Mouse (Mus musculus): ENCODE measurements around the gene Sfn. TPM values are rescaled to one million over a fixed set of nuclear protein-coding genes. Genes with fewer than 3 reads are reported as not detected.

Sfn gene
- total and polyA plus RNA-seq, 3 experiments, result 1.0 to 2.0 (median 1.1) TPM

DNA sequence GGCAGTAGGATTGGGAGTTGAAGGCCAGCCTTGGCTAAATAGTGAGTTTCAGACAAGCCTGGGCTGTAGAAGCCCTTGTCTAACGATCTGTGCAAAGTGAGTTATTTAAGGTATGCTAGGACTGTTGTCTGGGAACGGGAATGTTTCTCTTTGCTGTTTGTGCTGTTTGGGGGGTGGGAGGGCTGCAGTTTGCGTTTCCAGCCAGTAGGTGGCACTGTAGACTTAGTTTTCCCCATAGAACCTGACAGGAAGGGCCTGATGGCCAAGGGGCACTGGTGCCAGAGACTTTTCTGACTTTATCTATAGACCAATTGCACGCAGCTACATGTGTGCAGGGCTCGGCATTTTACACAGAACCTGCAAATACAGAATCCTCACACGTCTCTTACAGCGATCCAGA is 9.4 kb downstream of the Sfn start:
- in situ Hi-C loops (cut with MboI; ENCODE audit: low pct_ligation_motif_present, low pct_unique_long_range_greater_than_20kb, low sequenced_read_pairs) (loop anchor here (25.0 kb wide), 1 partner anchor 495 kb away; the partner anchor contains the start of gene Cd52), dilution Hi-C loops (cut with MboI; ENCODE audit: extremely low pct_ligation_motif_present, extremely low pct_unique_long_range_greater_than_20kb, low sequenced_read_pairs) (no loop called here)
- TF ChIP-seq SIN3A (IDR thresholded peaks at IDR 0.05; ENCODE audit: low read length) (no peak), USF1 (IDR thresholded peaks at IDR 0.05; ENCODE audit: low read depth, low read length) (no peak), ZKSCAN1 (IDR thresholded peaks at IDR 0.05; ENCODE audit: borderline replicate concordance, low read depth, low read length) (no peak), IRF4 (IDR thresholded peaks at IDR 0.05; ENCODE audit: low read depth, low read length) (no peak), HCFC1 (IDR thresholded peaks at IDR 0.05; ENCODE audit: low read depth, low read length) (no peak), UBTF (IDR thresholded peaks at IDR 0.05; ENCODE audit: low read depth, low read length) (no peak), POLR2A (IDR thresholded peaks at IDR 0.05; ENCODE audit: low read depth, low read length) (no peak), RAD21 (IDR thresholded peaks at IDR 0.05; ENCODE audit: low read depth, low read length) (peak; percentile 79), EP300 (IDR thresholded peaks at IDR 0.05; ENCODE audit: low read length) (no peak), ZC3H11A (IDR thresholded peaks at IDR 0.05; ENCODE audit: low read depth, low read length) (peak; percentile 3; the same call in 1 of the 2 replicates), SMC3 (IDR thresholded peaks at IDR 0.05; ENCODE audit: low read depth, low read length) (peak; percentile 77), CTCF (conservative IDR thresholded peaks at IDR 0.05 in 1 of 2, IDR thresholded peaks at IDR 0.05 in 1 of 2; ENCODE audit: low read depth in 2 of 2, low read length in 2 of 2) (peak; percentile 68 to 83)
- Histone ChIP-seq H3K27me3 (replicated peaks) (no peaks in the 10 kb centered on the region), H3K4me2 (ENCODE audit: insufficient read depth, low read depth, poor library complexity, severe bottlenecking) (no peak overlapping the region), H3K27ac (ENCODE audit: insufficient read depth, low read depth) (no peak overlapping the region), H3K9me3 (replicated peaks; ENCODE audit: low read length) (no peaks in the 10 kb centered on the region), H3K79me2 (replicated peaks; ENCODE audit: control insufficient read depth, extremely low read depth, insufficient read depth, poor library complexity, severe bottlenecking) (no peaks in the 10 kb centered on the region; the same call in 1 of the 2 replicates), H3K36me3 (replicated peaks in 1 of 2; ENCODE audit: control insufficient read depth in 1 of 2, insufficient read depth in 1 of 2, low read length in 1 of 2) (peaks cover 32 to 55% of the 10 kb centered on the region in 2 experiments), H3K9ac (ENCODE audit: insufficient read depth, low read depth) (no peak overlapping the region), H3K4me1 (ENCODE audit: control insufficient read depth in 1 of 2, insufficient read depth in 2 of 2) (peaks cover 12 to 33% of the 10 kb centered on the region in 2 experiments), H3K4me3 (replicated peaks in 1 of 3; ENCODE audit: low read depth in 2 of 3, low read length in 2 of 3, poor library complexity in 1 of 3) (no peak overlapping the region)
- peak; percentile 62 for DNase-seq (ENCODE audit: extremely low read depth)

DNA sequence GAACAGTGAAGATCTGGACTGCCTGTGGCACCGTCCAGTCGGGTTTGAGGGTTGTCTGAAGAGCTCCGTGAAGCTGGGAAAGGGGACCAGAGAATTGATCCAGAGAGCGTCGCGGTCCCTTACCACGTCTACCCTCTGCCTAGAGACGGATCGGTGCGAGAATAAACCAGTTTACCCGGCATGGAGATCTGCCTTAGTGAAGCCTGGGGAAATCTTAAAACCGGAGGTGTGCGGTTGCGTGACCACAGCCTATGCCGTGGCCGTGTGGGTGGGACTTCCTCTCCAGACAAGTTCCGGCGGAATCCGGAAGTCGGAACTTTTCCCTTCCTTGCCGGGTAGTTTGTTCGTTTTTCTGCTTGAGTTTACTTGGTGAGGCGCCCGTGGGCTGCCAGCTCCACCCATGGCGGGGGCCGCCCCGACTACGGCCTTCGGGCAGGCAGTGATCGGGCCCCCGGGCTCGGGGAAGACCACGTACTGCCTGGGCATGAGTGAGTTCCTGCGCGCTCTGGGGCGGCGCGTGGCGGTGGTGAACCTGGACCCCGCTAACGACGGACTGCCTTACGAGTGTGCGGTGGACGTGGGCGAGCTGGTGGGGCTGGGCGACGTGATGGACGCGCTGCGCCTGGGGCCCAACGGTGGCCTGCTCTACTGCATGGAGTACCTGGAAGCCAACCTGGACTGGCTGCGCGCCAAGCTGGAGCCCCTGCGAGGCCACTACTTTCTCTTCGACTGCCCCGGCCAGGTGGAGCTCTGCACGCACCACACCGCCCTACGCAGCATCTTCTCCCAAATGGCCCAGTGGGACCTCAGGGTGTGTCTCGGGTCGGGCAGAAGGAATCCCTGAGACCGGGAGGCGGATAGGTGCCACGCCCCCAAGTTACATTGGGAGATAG is 17.7 kb downstream of the Sfn start, which contains the start of gene Gpn2:
Gene Gpn2, plus strand, starts transcription at position 304 of the 893 bp plus-strand sequence.
- peak within 1 kb of the TSS; percentile 66 for H3K27ac ChIP-seq (ENCODE audit: insufficient read depth, low read depth)
- TF ChIP-seq UBTF (IDR thresholded peaks at IDR 0.05; ENCODE audit: low read depth, low read length) (no peak), NELFE (IDR thresholded peaks at IDR 0.05; ENCODE audit: low read depth, low read length) (peak; percentile 70; the same call in 1 of the 2 replicates), TCF12 (IDR thresholded peaks at IDR 0.05; ENCODE audit: low read depth, low read length) (peak; percentile 65), RAD21 (IDR thresholded peaks at IDR 0.05; ENCODE audit: low read depth, low read length) (no peak), KAT2A (IDR thresholded peaks at IDR 0.05; ENCODE audit: insufficient replicate concordance, low read length) (peak; percentile 80; the same call in 1 of the 2 replicates), GABPA (IDR thresholded peaks at IDR 0.05; ENCODE audit: insufficient replicate concordance, low read depth, low read length) (no peak), BHLHE40 (IDR thresholded peaks at IDR 0.05; ENCODE audit: low read depth, low read length) (peak; percentile 42), PAX5 (IDR thresholded peaks at IDR 0.05; ENCODE audit: low read length) (no peak), NRF1 (IDR thresholded peaks at IDR 0.05; ENCODE audit: low read depth, low read length) (peak; percentile 73), MYC (IDR thresholded peaks at IDR 0.05; ENCODE audit: low read depth, low read length) (peak; percentile 58; the same call in 1 of the 2 replicates), MEF2A (IDR thresholded peaks at IDR 0.05; ENCODE audit: borderline replicate concordance, low read depth, low read length) (no peak), USF1 (IDR thresholded peaks at IDR 0.05; ENCODE audit: low read depth, low read length) (no peak; the same call in 1 of the 2 replicates), MXI1 (IDR thresholded peaks at IDR 0.05; ENCODE audit: low read depth, low read length) (peak; percentile 71; the same call in 1 of the 2 replicates), ETS1 (conservative IDR thresholded peaks at IDR 0.05; ENCODE audit: low read depth, low read length) (no peak), JUN (IDR thresholded peaks at IDR 0.05; ENCODE audit: insufficient read depth, low read depth, low read length) (no peak), SMC3 (IDR thresholded peaks at IDR 0.05; ENCODE audit: low read depth, low read length) (no peak), ZKSCAN1 (IDR thresholded peaks at IDR 0.05; ENCODE audit: borderline replicate concordance, low read depth, low read length) (no peak), IRF4 (IDR thresholded peaks at IDR 0.05; ENCODE audit: low read depth, low read length) (no peak; the same call in 1 of the 2 replicates), ZNF384 (IDR thresholded peaks at IDR 0.05; ENCODE audit: low read depth, low read length) (no peak), ZMIZ1 (IDR thresholded peaks at IDR 0.05; ENCODE audit: low read depth, low read length) (no peak), CTCF (conservative IDR thresholded peaks at IDR 0.05 in 1 of 2, IDR thresholded peaks at IDR 0.05 in 1 of 2; ENCODE audit: low read depth in 2 of 2, low read length in 2 of 2) (no peak), EP300 (IDR thresholded peaks at IDR 0.05; ENCODE audit: low read length) (no peak), POLR2A (IDR thresholded peaks at IDR 0.05; ENCODE audit: low read depth, low read length) (peak; percentile 83), CHD1 (IDR thresholded peaks at IDR 0.05; ENCODE audit: low read depth, low read length) (no peak)

More for the DNA sequence above, 17.7 kb downstream of the Sfn start, which contains the start of gene Gpn2:
- Histone ChIP-seq H3K9me3 (replicated peaks; ENCODE audit: low read length) (no peaks in the 10 kb centered on the region), H3K4me3 (replicated peaks in 1 of 3; ENCODE audit: low read depth in 2 of 3, low read length in 2 of 3, poor library complexity in 1 of 3) (peak within 1 kb of the TSS; percentile 78 to 99 (median 90)), H3K9ac (ENCODE audit: insufficient read depth, low read depth) (peak within 1 kb of the TSS; percentile 88), H3K4me1 (ENCODE audit: control insufficient read depth in 1 of 2, insufficient read depth in 2 of 2) (peaks cover 2 to 30% of the 10 kb centered on the region in 2 experiments; a peak in 3 of 4 replicates), H3K36me3 (replicated peaks in 1 of 2; ENCODE audit: control insufficient read depth in 1 of 2, insufficient read depth in 1 of 2, low read length in 1 of 2) (peaks cover 58 to 73% of the 10 kb centered on the region in 2 experiments), H3K4me2 (ENCODE audit: insufficient read depth, low read depth, poor library complexity, severe bottlenecking) (peak within 1 kb of the TSS; percentile 91), H3K27me3 (replicated peaks) (no peaks in the 10 kb centered on the region), H3K79me2 (replicated peaks; ENCODE audit: control insufficient read depth, extremely low read depth, insufficient read depth, poor library complexity, severe bottlenecking) (peaks cover 6% of the 10 kb centered on the region)
- DNase-seq (ENCODE audit: extremely low read depth), result peak; percentile 92
- in situ Hi-C loops (cut with MboI; ENCODE audit: low pct_ligation_motif_present, low pct_unique_long_range_greater_than_20kb, low sequenced_read_pairs) (loop anchor here (25.0 kb wide), 1 partner anchor 503 kb away; the partner anchor contains the start of gene Cd52), dilution Hi-C loops (cut with MboI; ENCODE audit: extremely low pct_ligation_motif_present, extremely low pct_unique_long_range_greater_than_20kb, low sequenced_read_pairs) (no loop called here)

All from CH12.LX (cell line).